Mouse (Mus musculus) layer of hippocampus, postnatal 10 days (tissue): Measurements from ENCODE around the gene Gm13030. TPM values are rescaled to one million over a fixed set of nuclear protein-coding genes. Genes with fewer than 3 reads are reported as not detected.
"Not testable (repeated sequence)": the region's sequence is repeated elsewhere in the genome, so short reads cannot be mapped to it uniquely, and the experiment has no call there.

ENCODE experiments used
- DNase-seq, 2 experiments: peaks; one replicate each; pipeline ENCODE4 v3.0.0; 2021; ENCODE audit warnings: low spot score in 2 of 2
- total RNA-seq, 2 experiments: library from RNA; stranded (reverse); gene quantifications; 2 replicates each; pipeline ENCODE4 v1.2.3; 2021

Gene Gm13030
- total RNA-seq, 2 experiments from 2014 or later, result not detected

- DNase-seq, result peak; percentile 83 to 86
Observed at GRCm38 (mm10) chr4:138866413-138866812, 7.4 kb downstream of the Gm13030 start.

GRCm38 (mm10) chr4:138865991-138866390, 7.8 kb downstream of the Gm13030 start:
- no peak for DNase-seq

- DNase-seq, result no peak
Observed at GRCm38 (mm10) chr4:138865092-138865491, 8.7 kb downstream of the Gm13030 start.

- peak in 1 of 2 experiments; percentile 6 for DNase-seq
Observed at GRCm38 (mm10) chr4:138863344-138863998, 10.3 kb downstream of the Gm13030 start, which contains the start of gene Pla2g5. Pla2g5 (minus strand) TSS chr4:138863482.

GRCm38 (mm10) chr4:138859728-138860127, 14.0 kb downstream of the Gm13030 start:
- DNase-seq, result peak; percentile 89 to 91

GRCm38 (mm10) chr4:138859245-138859644, 14.5 kb downstream of the Gm13030 start:
- DNase-seq, result peak; percentile 41 to 57

GRCm38 (mm10) chr4:138858446-138858845, 15.3 kb downstream of the Gm13030 start:
- DNase-seq, result peak in 1 of 2 experiments; percentile 28

- DNase-seq, result peak in 1 of 2 experiments; percentile 10
Observed at GRCm38 (mm10) chr4:138857576-138857975, 16.2 kb downstream of the Gm13030 start.

- DNase-seq, result peak; percentile 80
Observed at GRCm38 (mm10) chr4:138856491-138856890, 17.3 kb downstream of the Gm13030 start.

- peak in 1 of 2 experiments; percentile 8 for DNase-seq
Observed at GRCm38 (mm10) chr4:138855092-138855632, 18.6 kb downstream of the Gm13030 start.

GRCm38 (mm10) chr4:138852961-138853360, 20.8 kb downstream of the Gm13030 start:
- DNase-seq, result no peak

GRCm38 (mm10) chr4:138851463-138851862, 22.3 kb downstream of the Gm13030 start:
- DNase-seq, result peak; percentile 88 to 90

GRCm38 (mm10) chr4:138841386-138841785, 32.4 kb downstream of the Gm13030 start:
- peak; percentile 80 to 83 for DNase-seq

- no peak for DNase-seq
Observed at GRCm38 (mm10) chr4:138840726-138841125, 33.0 kb downstream of the Gm13030 start.

GRCm38 (mm10) chr4:138839806-138840205, 34.0 kb downstream of the Gm13030 start:
- no peak for DNase-seq

- no peak for DNase-seq
Observed at GRCm38 (mm10) chr4:138827147-138827546, 46.6 kb downstream of the Gm13030 start.

- DNase-seq, result no peak
Observed at GRCm38 (mm10) chr4:138825751-138826567, 47.8 kb downstream of the Gm13030 start.

GRCm38 (mm10) chr4:138824660-138825059, 49.1 kb downstream of the Gm13030 start:
- no peak for DNase-seq

GRCm38 (mm10) chr4:138824161-138824560, 49.6 kb downstream of the Gm13030 start:
- DNase-seq, result not testable (repeated sequence)

- DNase-seq, result no peak
Observed at GRCm38 (mm10) chr4:138821036-138821435, 52.7 kb downstream of the Gm13030 start.
